Mouse (Mus musculus) adrenal gland, adult 2 months (tissue): ENCODE results near the gene Pacs2. TPM values are rescaled to one million over a fixed set of nuclear protein-coding genes. Genes with fewer than 3 reads are reported as not detected.
A peak's percentile ranks its signal among the peaks of the same experiment; 100 is the strongest.

ENCODE experiments used
- DNase-seq: peaks from one replicate; pipeline ENCODE4 v3.0.0; 2021
- polyA plus RNA-seq: library from polyadenylated mRNA; depleted of rRNA; stranded (reverse); fragments of >200 nt; gene quantifications from 2 replicates; pipeline ENCODE4 v1.2.3, GENCODE M21; 2012
- total RNA-seq, 2 experiments: library from RNA; stranded (reverse); gene quantifications; 2 replicates each; pipeline ENCODE4 v1.2.3; 2021

The Pacs2 gene
- total and polyA plus RNA-seq, 3 experiments: 38.7 to 66.9 (median 42.1) TPM

- no peak for DNase-seq
Measured at GRCm38 (mm10) chr12:113089107-113089506, 74.8 kb downstream of the Pacs2 start.

DNA sequence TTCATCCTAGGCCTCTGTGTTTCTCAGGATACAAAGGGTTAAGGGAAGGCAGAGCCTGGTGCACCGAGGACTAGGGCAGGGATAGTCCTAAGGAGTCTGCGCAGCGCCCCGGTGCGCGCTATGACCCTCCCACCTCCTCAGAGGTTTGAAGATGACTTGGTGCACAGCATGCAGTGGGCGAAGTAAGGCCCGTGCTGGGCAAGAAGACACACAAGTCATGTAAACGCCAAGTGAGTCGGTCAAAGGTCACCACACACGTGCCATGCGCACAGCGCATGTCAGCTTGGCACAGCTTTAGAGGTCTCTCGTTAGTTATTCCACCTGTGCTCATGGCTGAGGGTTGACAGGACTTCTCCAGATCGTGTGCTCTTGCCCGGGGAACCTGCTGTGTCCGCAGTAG, 75.7 kb downstream of the Pacs2 start:
- no peak for DNase-seq

DNA sequence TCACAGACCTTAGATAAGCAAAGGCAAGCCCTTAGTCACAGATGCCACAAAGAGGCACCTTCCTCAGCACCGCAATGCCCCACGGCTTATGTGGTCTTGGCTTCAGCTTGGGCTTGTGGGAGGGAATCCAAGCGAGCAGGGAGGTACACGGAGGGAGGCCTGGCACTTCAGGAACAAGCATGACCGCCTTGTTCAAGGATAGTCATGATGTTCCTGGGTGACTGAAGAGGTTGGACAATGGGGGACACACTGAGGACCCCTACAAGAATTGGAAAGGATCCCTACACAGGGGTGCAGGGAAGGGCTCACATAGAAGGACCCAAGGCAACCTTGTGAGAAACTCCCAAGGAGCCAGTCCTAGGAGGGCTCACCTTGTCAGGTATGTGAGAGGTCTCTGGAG, 82.7 kb downstream of the Pacs2 start:
- DNase-seq: no peak

DNA sequence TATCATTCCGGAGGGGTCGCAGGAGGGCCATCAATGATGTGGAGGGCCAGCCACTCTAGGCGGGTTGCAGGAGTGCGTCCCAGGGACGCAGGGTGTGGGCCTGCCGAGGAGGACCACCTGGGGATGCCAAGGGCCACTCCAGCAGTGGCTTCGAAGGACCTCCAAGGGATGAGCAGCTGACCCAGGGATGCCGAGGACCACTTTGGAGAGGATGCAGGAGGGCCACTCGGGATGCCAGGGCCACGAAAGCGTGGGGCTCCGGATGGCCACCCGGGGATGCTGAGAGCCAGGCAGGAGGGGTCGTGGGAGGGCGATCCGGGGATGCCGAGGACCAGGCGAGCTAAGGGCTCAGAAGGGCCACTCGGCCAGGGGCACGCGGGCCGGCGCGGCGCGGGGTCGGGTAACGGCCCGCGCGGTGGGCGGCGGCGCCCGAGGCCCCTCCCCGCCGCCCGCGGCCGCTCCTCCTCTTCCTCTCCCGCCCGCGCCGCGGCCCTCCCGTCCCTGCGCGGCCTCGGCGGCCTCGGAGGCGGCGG, 83.5 kb downstream of the Pacs2 start, which contains the start of gene Mta1:
Mta1 (plus strand) TSS at position 530 of the 533 bp plus-strand sequence.
- DNase-seq: peak; percentile 66

DNA sequence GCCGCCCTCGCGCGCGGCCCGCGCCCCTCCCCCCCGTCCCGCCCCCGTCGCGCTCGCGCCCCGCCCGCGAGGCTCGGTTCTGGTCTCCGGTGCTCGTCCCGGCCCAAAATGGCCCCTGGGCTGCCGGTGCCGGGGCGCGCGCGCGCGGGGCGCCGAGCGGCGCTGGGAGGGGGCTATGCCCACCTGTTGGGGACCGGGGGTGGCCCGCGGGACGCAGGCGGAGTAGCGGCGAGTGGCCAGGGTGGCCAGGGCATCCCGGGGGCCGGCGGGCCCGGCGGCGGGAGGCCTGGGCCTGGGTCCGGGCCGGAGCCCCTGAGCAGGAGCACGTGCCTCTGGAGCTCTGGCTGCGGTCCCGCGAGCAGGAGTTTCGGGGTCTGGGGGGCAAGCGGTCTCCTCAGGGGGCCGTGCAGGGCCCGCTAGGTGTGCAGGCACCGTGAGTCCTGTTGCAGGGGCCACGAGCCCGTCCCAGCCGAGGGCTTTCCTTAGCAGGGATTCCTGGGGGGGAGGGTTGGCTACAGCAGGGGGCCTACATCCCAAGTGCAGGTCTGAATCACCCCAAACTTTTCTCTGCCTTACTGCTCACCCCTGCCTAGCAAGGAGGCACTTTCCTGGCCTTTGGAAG, 84.3 kb downstream of the Pacs2 start:
- DNase-seq: peak; percentile 70

DNA sequence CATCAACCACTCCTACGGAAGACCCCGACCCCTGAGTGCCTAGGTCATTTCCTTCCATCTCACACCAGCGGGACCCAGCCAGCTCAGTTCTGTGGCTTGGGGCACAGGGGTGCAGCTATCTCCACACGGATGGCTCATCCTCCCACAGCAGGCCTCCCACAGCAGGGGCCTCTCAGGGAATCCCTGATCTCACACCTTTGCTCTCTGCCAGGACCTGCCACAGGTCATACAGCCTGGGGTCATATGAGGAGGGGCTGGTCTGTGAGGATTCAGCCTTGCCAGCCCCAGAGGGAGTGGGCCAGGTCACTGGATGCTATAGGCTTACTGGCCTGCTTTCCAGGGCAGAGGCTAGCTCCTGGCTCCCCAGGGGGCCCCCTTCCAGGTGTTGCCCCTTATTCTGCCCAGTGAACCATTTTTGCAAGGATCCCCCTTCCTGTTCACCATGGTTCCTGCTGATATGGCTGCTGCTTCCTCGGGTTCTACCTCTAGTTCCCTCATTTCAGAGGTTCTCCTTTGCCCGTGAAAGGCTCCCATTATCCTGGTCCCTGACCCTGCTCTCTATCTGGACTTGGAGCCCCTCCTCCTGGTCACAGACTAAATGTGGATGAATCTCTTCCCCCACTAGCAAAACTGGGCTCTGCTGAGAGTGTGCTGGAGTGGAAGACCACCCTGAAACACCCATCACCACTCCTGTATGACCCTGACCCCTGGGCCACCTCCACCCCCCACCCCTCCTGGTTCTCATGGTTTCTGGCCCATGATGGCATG, 85.3 kb downstream of the Pacs2 start:
- DNase-seq: peak; percentile 19

- peak; percentile 81 for DNase-seq
Measured at GRCm38 (mm10) chr12:113100448-113101076, 86.3 kb downstream of the Pacs2 start.

- DNase-seq: no peak
Measured at GRCm38 (mm10) chr12:113101251-113101960, 87.1 kb downstream of the Pacs2 start.

DNA sequence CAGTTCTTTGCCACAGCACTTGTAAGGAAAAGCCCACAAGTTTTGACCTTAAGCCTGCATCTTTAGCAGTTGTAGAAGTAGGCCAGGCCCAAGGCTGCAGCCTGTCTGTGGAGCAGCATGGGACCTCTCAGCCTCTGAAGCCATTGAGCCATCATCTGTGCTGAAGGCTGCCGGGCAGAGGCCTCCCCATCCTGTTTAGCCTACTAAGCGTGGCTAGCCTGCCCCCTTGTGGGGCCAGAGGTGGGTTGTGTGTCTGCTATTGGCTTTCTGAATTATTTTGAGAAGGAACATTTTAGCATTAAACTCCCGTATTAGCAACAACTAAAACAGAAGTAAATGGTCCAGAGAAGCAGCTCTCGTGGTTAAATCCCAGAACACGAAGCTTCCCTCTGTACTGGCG, 88.2 kb downstream of the Pacs2 start:
- peak; percentile 85 for DNase-seq

DNA sequence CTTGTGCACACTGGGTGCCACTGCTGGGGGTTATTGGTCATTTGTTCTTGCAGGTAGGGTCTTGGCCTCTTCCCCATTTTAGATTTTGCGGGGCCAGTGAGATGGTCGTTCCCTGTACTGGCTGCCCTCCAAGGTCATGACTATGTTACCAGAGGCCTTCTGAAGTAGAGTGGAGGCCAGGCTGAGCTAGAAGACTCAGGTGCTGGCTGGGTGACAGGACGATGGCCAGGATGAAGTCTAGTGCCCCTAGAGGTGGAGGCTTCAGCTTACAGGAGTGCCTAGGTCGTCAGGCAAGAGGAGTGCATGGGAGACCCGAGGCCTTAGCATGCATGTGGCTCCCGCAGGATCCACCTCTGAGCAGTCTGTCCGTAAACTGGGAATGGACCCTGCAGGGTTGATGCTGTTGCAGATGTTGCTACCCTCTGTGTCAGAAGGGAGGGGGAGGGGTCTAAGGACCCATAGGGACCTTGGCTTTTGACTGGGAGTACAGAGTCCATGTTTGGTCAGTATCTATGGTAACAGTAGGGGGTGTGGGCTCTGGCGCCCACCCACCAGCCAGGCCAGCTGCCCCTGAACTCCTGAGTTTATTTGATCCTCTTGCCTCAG, 89.6 kb downstream of the Pacs2 start:
- DNase-seq: peak; percentile 64

- peak; percentile 62 for DNase-seq
Measured at GRCm38 (mm10) chr12:113106386-113106785, 92.1 kb downstream of the Pacs2 start.

GRCm38 (mm10) chr12:113107431-113108124, 93.3 kb downstream of the Pacs2 start:
- no peak for DNase-seq

- peak; percentile 64 for DNase-seq
Measured at GRCm38 (mm10) chr12:113108528-113109283, 94.4 kb downstream of the Pacs2 start.

DNA sequence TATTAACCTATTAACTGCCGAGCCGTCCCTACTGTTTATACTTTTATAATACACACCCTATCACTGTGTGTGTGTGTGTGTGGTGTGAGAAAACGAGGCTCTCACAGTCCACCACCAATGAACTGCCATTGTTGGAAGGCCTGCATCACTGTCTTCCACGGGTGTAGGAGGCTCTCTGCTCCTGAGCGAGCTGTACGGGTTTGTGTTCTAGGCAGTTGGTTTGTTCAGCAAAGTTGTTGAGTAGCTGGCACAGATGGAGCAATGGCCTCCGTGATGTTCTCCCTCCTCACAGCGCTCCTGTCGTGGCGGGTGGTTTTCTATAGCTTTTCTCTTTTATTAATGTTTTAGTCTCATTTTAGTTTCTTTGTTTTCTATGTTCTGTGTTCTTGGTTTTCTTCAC, 95.5 kb downstream of the Pacs2 start:
- DNase-seq: no peak

DNA sequence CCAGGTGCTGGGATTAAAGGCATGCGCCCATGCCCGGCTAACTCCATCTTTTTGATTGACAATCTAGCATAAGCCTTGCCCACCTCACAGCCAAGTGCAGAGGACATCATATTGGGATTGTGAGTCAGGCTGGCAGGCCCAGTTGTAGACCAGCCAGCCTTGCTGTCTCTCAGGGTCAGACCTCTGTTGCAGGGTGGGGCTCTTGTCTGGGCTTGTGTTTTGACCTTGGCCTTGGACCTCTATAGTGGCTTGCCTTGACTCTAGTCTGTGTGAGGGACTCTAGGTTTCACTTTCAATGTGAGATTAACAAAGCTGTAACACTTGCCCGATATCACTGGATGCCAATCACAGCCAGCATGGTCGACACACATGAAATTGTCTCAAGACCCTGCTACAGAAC, 99.8 kb downstream of the Pacs2 start:
- DNase-seq: peak; percentile 76

- no peak for DNase-seq
Measured at GRCm38 (mm10) chr12:113114856-113115538, 100.7 kb downstream of the Pacs2 start.

DNA sequence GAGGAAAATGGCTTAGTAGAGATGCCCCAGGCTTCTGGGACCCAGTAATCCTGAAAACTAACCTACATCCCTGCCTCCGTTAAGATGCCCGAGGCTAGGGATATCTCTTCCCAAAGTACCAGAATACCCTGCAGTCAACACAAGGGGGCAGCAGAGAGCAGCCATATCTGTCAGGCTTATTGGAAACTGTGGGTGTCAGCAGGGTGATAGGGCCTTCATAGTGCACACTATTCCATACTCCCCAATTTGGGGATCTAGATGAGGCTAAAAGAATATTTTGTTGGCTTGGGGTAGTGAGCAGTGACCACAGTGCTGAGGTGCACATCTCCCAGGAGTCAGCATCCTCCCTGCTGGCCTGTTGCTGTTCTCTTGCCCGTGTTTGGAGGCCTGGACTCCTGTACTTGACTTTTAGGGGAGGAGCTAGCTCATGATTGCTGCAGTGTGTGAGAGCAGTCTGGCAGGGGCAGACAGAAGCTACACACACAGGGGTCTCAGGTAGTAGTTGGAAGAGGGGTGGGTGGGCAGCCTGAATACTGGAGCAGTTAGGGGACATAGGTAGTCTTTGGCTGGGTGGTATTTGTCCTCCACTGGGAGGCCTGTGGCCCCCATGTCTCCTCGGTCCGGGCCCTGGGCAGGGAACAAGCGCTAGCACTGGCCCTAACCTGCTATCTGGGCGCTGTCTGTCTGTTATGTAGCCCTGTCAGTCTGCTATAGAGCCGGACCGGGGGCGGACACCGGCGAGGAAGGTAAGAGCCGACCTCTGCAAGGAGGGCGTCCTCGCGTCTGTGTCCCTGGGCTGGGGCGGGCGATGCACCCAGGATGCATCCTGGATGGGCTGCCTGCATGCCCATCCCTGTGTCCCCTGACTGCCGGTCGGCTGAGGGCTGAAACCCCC, 105.5 kb downstream of the Pacs2 start:
- DNase-seq: peak; percentile 80
